Mouse (Mus musculus) layer of hippocampus, adult 2 months (tissue): ENCODE measurements around the gene Klb. TPM values are rescaled to one million over a fixed set of nuclear protein-coding genes. Genes with fewer than 3 reads are reported as not detected.

Experiments
- DNase-seq, 2 experiments: peaks; one replicate each; pipeline ENCODE4 v3.0.0; 2022; ENCODE audit warnings: low spot score in 2 of 2
- H3K27ac ChIP-seq: fragments of 200-600 bp; 2 replicates; pipeline ENCODE4 v1.8.1; 2022
- H3K4me3 ChIP-seq: fragments of 200-600 bp; 2 replicates; pipeline ENCODE4 v1.8.1; 2022; ENCODE audit warnings: mild to moderate bottlenecking
- CTCF ChIP-seq: fragments of 200-600 bp; conservative IDR thresholded peaks from 2 replicates; pipeline ENCODE4 v1.8.1; 2022; ENCODE audit warnings: antibody characterized with exemption, mild to moderate bottlenecking, moderate library complexity
- total RNA-seq, 2 experiments: library from RNA; stranded (reverse); gene quantifications; 2 replicates each; pipeline ENCODE4 v1.2.3; 2021

The Klb gene
- total RNA-seq, 2 experiments from 2014 or later: 0.46 to 0.66 TPM

DNA sequence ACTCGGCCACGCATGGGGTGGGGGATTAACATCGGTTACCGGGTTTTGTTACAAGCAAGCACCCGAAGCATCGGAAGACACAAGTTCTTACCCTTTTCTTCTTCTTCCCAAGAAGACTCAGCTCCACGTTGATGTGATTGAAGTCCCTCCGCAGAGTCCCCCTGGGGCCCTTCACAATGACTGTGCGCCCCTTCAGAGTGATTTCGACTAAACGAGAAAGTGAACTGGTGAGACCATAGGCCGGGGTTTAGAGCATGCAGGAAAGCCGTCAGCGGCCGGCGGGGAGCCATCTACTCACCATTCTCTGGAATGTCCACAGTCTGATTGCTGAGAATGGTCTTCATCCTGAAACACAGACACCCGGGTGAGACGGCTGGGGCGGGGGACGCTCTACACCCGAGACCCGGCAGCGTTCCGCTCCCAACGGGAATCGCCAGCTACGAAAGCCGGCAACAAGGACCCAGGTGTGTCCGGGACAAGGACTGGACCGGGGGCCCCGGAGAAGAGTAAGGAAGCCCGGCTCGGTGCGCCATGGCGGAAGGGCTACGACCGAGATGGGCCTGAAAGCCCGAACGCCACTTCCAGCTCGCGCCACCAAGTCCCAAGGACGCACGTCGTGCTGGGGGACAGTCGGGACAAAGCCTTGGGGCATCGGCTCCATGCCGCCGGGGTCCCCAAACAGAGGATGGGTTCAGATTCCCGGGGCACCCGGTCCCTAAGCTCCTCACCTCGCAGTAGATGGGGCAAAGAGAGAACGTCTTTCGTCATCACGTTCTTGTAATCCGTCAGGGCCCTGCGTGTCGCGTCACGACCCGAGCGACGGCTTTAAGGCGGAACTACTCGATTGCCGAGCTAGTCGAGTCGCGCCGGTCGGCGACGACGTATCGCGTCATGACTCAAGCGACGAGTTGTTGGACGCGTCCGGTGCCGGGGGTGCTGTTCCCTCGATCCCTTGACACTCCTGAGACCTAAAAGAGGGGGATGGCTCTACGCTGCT lies 42.8 kb downstream of the Klb start, which contains the start of the genes Rpl9 and Lias:
Gene Rpl9, minus strand, starts transcription at position 797 of the 997 bp plus-strand sequence.
Gene Lias, plus strand, starts transcription at position 850 of the 997 bp plus-strand sequence.
- peak; percentile 96 to 100 for DNase-seq
- TF ChIP-seq CTCF: no peak
- H3K4me3 ChIP-seq: peak within 1 kb of the TSS; percentile 94
- H3K27ac ChIP-seq: peak within 1 kb of the TSS; percentile 98

DNA sequence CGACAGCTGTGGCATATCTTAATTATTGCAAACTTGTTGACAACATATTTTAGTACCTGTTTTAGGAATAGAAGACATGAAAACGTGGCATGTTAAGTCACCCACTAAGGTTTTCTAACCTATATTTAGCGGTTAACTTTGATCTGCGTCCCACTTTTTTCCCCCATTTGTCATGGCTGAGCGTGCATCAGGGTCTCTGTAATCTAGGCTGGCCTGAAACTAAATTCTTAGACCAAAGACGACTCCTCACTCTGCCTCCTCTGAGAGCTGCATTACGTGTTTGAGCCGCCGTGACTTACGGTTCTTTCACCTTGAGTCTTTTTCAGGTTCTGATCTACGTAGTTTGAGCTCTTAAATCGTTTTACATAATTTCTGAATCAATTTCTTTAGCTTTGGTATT lies 43.6 kb downstream of the Klb start:
- peak overlapping the region; percentile 98 for H3K27ac ChIP-seq
- no peak for DNase-seq

DNA sequence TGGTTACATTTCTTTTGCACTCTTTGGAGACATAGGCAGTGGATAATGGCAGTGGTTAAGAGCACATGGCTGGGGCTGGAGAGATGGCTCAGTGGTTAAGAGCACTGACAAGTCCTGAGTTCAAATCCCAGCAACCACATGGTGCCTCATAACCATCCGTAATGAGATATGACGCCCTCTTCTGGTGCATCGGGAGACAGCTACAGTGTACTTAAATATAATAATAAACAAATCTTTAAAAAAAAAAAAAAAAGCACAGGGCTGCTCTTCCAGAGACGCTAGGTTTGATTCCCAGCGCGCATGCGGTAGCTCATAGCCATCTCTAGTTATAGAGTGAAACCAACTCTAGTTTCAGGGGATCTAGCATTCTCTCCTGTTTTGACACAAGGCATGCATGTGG lies 46.3 kb downstream of the Klb start:
- Histone ChIP-seq H3K27ac (no peak overlapping the region), H3K4me3 (no peak overlapping the region)
- DNase-seq: no peak
- TF ChIP-seq CTCF: peak; percentile 30

More for the DNA sequence above, 43.6 kb downstream of the Klb start:
- peak overlapping the region; percentile 94 for H3K4me3 ChIP-seq
- no peak for TF ChIP-seq CTCF

DNA sequence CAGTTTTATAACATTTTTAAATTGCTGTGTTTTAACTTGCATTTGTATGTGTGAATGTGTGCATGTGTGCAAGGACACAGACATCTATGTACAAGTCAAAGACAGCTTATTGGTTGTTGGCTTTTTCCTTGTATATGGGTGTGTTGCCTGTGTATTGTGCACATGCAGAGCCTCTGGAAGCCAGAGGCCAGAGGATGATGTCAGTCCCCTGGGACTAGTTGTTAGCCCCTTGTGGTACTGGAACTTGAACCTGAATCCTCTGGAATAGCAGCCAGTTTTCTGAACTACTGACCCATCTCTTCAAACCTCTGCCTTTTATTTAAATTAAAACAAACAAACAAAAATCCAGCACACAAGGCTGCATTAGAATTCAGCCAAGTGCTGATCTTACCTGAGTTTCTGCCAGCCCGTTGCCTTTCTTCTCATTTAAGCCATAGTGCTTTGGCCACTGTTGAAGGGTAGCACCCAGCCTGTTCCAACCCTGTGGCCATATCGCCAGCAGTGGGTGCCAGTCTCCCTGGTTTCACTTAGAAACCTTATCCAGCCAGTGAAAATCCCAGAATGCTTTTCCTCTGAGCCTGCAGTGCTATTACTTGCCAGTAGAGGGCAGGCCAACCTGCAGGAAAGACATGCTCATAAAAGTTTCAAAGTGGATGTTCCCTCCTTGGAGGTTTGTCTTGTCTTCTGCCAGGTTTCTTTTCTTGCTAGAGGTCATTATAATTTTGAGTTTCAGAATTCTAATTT lies 53.3 kb downstream of the Klb start:
- TF ChIP-seq CTCF: peak; percentile 97
- DNase-seq: peak; percentile 76 to 82
- H3K4me3 ChIP-seq: no peak overlapping the region
- no peak overlapping the region for H3K27ac ChIP-seq

DNA sequence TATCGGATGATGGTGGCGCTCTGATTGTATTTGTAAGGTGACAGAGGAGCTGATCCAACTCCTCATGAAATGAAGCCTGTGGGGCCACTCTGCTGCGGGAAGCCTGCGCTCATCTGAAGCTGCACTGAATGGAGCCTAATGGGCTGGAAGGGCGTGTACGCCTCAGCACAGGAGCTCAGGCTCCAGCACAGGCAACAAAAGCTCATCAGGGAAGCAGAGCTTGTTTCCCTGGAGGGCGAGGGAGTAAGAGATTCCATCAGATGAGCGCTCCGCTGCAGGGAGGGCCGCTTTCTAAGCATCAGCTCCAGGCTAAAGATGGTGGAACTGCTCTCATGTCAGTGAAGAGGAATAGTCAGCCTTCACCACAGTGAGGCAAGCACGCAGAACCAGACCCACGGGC lies 59.9 kb downstream of the Klb start:
- DNase-seq: no peak
- Histone ChIP-seq H3K27ac (no peak overlapping the region), H3K4me3 (no peak overlapping the region)
- no peak for TF ChIP-seq CTCF

DNA sequence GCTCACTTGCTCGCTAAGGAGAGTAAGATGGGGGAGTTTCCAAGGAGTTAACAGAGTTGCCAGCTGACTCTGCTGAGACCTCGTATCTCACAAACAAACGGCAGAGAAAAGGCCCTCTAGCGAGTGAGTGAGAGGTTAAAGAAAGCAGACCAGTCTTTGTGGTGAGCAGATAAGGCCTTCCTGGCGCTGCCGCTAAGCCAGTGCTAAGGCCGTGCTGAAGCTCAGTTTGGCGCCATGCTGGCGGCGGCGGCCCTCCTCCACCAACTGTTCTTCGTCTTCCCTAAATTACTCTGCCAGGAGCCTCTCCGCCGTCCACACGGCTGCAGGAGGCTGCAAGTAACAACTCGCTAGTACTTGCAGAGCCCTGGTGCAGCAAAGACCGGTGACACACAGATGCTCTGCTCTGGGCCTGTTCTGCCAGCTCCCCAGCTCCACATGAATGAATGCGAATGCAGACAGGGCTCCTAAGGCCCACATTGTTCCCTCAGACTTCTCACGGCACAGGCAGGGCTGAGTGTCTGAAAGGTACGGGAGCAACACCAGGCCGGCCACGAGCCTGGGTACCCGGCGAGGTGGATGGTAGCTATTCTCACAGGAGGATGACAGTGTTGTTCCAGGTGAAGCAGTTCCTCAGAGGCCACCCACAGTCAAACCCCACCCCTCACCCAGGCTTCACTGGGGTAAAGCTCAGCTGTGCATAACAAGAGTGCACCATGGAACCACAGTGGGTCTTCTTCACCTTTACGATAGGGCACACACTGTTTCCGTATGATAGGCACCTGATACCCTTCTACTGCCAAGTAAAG lies 67.7 kb downstream of the Klb start:
- no peak for DNase-seq
- no peak overlapping the region for H3K4me3 ChIP-seq
- H3K27ac ChIP-seq: no peak overlapping the region
- no peak for TF ChIP-seq CTCF

DNA sequence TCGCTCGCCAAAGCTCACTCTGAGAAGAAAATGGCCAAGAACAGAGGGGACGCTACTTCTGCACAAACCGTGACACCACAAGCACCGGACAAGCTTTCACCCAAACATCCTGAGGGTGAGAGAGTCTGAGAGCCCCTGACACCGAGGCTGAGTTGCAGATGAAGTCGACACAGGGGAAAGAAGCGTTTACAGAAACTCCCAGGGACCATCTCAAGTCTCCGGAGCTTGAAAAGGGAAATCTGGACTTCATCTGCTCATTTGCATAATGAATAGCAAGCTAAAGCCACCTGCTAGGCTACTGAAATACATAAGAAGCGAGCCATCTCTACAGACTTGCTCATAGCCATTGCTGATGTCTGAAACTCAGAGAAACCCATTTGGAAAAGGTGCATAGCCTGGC lies 71.0 kb downstream of the Klb start:
- no peak overlapping the region for H3K4me3 ChIP-seq
- no peak overlapping the region for H3K27ac ChIP-seq
- no peak for DNase-seq
- no peak for TF ChIP-seq CTCF

DNA sequence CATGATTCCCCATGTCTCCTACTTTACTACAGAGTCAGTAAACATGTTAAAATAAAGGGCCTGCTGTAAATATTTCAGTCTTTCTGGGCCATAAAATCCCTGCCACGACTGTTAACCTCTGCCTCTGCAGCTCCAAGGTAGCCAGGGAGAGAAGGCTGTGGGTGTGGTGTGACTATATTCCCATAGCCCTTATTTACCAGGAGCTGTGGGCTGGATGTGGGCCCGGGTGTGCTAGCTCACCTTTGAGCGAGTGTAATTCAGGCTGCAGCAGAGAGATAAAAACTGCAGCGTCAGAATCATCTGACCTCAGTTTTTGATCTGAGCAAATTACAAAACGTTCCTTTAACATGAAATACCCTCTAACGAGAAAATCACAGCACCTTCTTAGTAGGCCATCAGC lies 72.7 kb downstream of the Klb start:
- TF ChIP-seq CTCF: no peak
- no peak for DNase-seq
- H3K4me3 ChIP-seq: no peak overlapping the region
- H3K27ac ChIP-seq: no peak overlapping the region

DNA sequence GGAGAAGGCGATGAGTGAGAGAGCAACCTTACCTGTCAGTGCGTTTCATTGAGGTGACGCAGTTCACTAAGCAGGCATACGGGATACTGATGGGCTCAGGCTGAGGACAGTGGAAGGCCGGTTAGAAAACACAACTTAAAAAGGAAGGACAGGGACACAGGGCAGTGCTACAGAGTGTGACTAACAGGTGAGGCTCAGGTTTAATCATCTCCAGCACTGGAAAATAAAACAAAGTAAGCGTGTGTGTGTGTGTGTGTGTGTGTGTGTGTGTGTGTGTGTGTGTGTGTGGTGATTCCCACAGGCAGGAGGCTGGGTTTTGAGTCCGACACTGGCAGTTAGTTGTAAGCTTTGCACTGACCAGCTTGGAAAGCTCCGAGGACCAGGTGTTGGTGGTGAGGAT lies 74.7 kb downstream of the Klb start:
- Histone ChIP-seq H3K4me3 (no peak overlapping the region), H3K27ac (no peak overlapping the region)
- no peak for DNase-seq
- no peak for TF ChIP-seq CTCF

DNA sequence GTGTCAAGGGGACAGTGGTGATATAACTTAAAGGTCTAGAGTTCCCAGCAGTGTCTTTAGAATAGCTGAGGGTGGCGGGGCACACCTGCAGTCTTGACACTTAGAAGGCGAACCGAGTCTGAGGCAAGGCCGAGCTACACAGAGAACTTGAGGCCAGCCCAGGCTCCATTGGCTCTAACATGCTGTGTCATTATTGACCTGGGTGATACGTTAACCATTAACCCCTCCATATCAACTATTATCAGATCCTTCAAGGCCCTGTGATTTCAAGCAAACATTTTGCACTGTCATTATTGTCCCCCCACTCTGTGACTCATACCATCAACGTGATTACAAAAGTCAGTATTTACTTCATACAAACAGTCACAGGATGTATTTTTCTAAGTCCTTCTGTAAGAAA lies 76.1 kb downstream of the Klb start:
- no peak overlapping the region for H3K4me3 ChIP-seq
- TF ChIP-seq CTCF: no peak
- H3K27ac ChIP-seq: no peak overlapping the region
- no peak for DNase-seq

DNA sequence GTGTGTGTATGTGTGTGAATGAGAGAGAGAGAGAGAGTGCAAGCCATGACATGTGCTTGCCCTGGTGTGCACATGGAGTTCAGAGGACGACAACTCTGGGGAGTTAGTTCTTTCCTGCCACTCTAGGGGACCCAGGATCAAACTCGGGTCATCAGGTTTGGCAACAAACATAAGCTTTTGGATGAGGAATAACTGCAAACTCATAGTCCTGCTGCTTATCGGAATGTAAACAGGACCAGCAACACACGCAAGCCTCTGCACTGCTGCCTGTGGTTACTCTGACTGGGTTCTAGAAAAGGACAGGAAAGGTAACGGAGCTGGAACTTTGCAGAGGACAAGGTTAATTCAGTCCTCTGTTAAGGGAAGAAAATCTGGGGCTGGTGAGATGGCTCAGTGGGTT lies 77.1 kb downstream of the Klb start:
- H3K4me3 ChIP-seq: no peak overlapping the region
- no peak overlapping the region for H3K27ac ChIP-seq
- DNase-seq: no peak
- TF ChIP-seq CTCF: no peak

DNA sequence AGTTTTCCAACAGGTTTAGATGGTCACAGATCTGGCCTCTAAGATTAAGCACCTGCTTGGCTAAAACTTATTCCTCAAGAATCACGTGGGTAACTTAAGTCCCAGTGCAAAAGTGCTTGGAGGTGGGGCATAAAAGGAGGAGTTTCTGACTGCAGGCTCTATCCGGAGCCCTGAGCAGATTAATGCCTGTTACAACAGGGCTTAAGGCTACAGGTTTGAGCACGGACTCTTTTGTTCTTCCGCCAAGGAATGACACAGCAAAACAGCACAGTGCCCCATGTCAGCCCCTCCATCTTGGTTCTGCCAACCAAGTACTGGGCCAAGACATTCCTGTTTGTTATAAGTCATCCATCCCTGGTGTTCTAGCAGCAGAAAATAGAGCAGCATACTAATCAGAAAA lies 80.2 kb downstream of the Klb start:
- no peak for DNase-seq
- no peak for TF ChIP-seq CTCF
- Histone ChIP-seq H3K4me3 (no peak overlapping the region), H3K27ac (no peak overlapping the region)
